9 mouse cellular contexts compared by ENCODE assay signal in the genomic region with DNA sequence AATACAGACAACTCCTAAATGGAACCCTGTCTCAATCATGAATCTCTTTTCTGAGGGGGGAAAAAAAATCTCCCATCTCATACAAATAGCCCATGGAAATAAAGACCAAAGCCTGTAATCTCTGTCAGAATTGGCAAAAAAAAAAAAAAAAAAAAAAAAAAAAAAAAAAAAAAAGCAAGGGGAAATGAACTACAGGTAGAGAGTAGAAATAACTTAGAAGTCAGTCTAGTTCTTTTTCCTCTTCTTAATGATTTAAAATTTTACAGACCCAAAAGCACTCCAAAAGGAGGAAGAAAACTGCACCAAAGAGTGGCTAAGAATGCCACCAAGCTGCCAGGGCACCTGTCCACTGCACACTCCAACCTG. TPM values are rescaled to one million over a fixed set of nuclear protein-coding genes. Genes with fewer than 3 reads are reported as not detected.
DNase-seq lines count a peak whose midpoint lies in the region; ATAC-seq lines count a peak whose summit lies in the region.
"Had no signal": no experiment of that assay in that cellular context is flagged by ENCODE, and none has a peak within 500 bp of the region (broad histone marks: within the 10 kb centered on the region; RNA-seq: fewer than 3 reads in every experiment).

No protein-coding gene starts in this region.

- H3K4me3 ChIP-seq in kidney, embryonic 14.5 days (ENCODE audit: low read length): peak overlapping the region; percentile 83
- H3K4me3 ChIP-seq in brown adipose tissue, adult 24 weeks (ENCODE audit: insufficient read depth, low read depth, low read length): peak overlapping the region; percentile 99
- H3K4me3 ChIP-seq in hindbrain, embryonic 15.5 days: peak overlapping the region; percentile 94
- H3K4me3 ChIP-seq in midbrain, embryonic 15.5 days: peak overlapping the region; percentile 95

- peak overlapping the region; percentile 98 for H3K4me2 ChIP-seq in kidney, embryonic 14.5 days (replicated peaks; ENCODE audit: low read depth, low read length)
- H3K4me2 ChIP-seq in hindbrain, embryonic 15.5 days: peak overlapping the region; percentile 89
- peak overlapping the region; percentile 96 for H3K4me2 ChIP-seq in midbrain, embryonic 15.5 days

- no peak for ATAC-seq in kidney, embryonic 14.5 days (ENCODE audit: low FRiP score, low TSS enrichment)
- no peak for ATAC-seq in hindbrain, embryonic 15.5 days (ENCODE audit: low FRiP score, low read depth)
- ATAC-seq in midbrain, embryonic 15.5 days (replicated peaks): no peak

- no peaks in the 10 kb centered on the region for H3K4me1 ChIP-seq in kidney, embryonic 14.5 days (ENCODE audit: control insufficient read depth, insufficient read depth, low read length)
- H3K4me1 ChIP-seq in brown adipose tissue, adult 24 weeks (ENCODE audit: control insufficient read depth, insufficient read depth, insufficient read length, low read length): peaks cover 2% of the 10 kb centered on the region
- peaks cover 6% of the 10 kb centered on the region for H3K4me1 ChIP-seq in hindbrain, embryonic 15.5 days (replicated peaks)
- peaks cover 10% of the 10 kb centered on the region for H3K4me1 ChIP-seq in midbrain, embryonic 15.5 days

- no peaks in the 10 kb centered on the region for H3K36me3 ChIP-seq in kidney, embryonic 14.5 days (ENCODE audit: control insufficient read depth, insufficient read depth, low read length)
- H3K36me3 ChIP-seq in hindbrain, embryonic 15.5 days: no peaks in the 10 kb centered on the region
- H3K36me3 ChIP-seq in midbrain, embryonic 15.5 days (replicated peaks): no peaks in the 10 kb centered on the region

- DNase-seq in kidney, postnatal 4 days: no peak
- DNase-seq in thymus, postnatal 25 days: no peak
- DNase-seq in kidney, adult 18-20 months: no peak
- DNase-seq in yolk sac, embryonic 10.5 days (ENCODE audit: low spot score): no peak

- H3K9me3 ChIP-seq in kidney, embryonic 14.5 days (ENCODE audit: control insufficient read depth, low read length): no peaks in the 10 kb centered on the region
- H3K9me3 ChIP-seq in hindbrain, embryonic 15.5 days: no peaks in the 10 kb centered on the region
- H3K9me3 ChIP-seq in midbrain, embryonic 15.5 days: no peaks in the 10 kb centered on the region

- peaks cover 3% of the 10 kb centered on the region; the same call in 1 of the 2 replicates for H3K27me3 ChIP-seq in kidney, embryonic 14.5 days (ENCODE audit: control insufficient read depth, insufficient read depth, low read length)
- H3K27me3 ChIP-seq in hindbrain, embryonic 15.5 days: no peaks in the 10 kb centered on the region
- H3K27me3 ChIP-seq in midbrain, embryonic 15.5 days (replicated peaks): 0 out of 2 replicates have a peak, but pooled peaks cover 3% of the 10 kb centered on the region
- H3K27me3 ChIP-seq: Patski had no signal

- no peak overlapping the region for H3K9ac ChIP-seq in kidney, embryonic 14.5 days (ENCODE audit: low read depth, low read length)
- H3K9ac ChIP-seq in hindbrain, embryonic 15.5 days: peak overlapping the region; percentile 74
- no peak overlapping the region; the same call in 1 of the 2 replicates for H3K9ac ChIP-seq in midbrain, embryonic 15.5 days

- no peak overlapping the region for H3K27ac ChIP-seq in kidney, embryonic 14.5 days (ENCODE audit: low read depth, low read length)
- peak overlapping the region; percentile 28 for H3K27ac ChIP-seq in brown adipose tissue, adult 24 weeks (replicated peaks; ENCODE audit: low read depth, low read length)
- peak overlapping the region; percentile 81; the same call in 1 of the 2 replicates for H3K27ac ChIP-seq in hindbrain, embryonic 15.5 days (replicated peaks)
- H3K27ac ChIP-seq in midbrain, embryonic 15.5 days: no peak overlapping the region

RNA-seq across cellular contexts. Expression of a gene that starts 1.1 kb away (rescaled TPM):
- 4.1 and 8.0 TPM in 2 replicates for polyA plus RNA-seq in kidney, embryonic 14.5 days (2014; fragmentation: Nextera tagmentation; extraction: Ambion mirVana)
- polyA plus RNA-seq in brown adipose tissue, adult 24 weeks (2012; ENCODE audit: insufficient read depth, insufficient read length, missing spikeins): 1.7 and 2.9 TPM in 2 replicates
- polyA plus RNA-seq in hindbrain, embryonic 15.5 days (2015; fragmentation: Nextera tagmentation; extraction: Ambion mirVana): 4.1 and 4.5 TPM in 2 replicates
- polyA plus RNA-seq in midbrain, embryonic 15.5 days (2015; fragmentation: Nextera tagmentation; extraction: Ambion mirVana): 3.0 and 3.1 TPM in 2 replicates

Comparison
In these comparisons a context has a peak if more than half of its experiments do, and no peak if none do; other contexts are left out.
1. H3K27ac ChIP-seq: peak in brown adipose tissue, adult 24 weeks (single experiment) and hindbrain, embryonic 15.5 days (single experiment); none in kidney, embryonic 14.5 days (single experiment) and midbrain, embryonic 15.5 days (single experiment).
2. Peak in every context shown above with its lines, with median percentiles within 50 percentile points of each other: H3K4me2 ChIP-seq and H3K4me3 ChIP-seq.